ENCODE assay signal across 9 mouse cellular contexts in the genomic region with DNA sequence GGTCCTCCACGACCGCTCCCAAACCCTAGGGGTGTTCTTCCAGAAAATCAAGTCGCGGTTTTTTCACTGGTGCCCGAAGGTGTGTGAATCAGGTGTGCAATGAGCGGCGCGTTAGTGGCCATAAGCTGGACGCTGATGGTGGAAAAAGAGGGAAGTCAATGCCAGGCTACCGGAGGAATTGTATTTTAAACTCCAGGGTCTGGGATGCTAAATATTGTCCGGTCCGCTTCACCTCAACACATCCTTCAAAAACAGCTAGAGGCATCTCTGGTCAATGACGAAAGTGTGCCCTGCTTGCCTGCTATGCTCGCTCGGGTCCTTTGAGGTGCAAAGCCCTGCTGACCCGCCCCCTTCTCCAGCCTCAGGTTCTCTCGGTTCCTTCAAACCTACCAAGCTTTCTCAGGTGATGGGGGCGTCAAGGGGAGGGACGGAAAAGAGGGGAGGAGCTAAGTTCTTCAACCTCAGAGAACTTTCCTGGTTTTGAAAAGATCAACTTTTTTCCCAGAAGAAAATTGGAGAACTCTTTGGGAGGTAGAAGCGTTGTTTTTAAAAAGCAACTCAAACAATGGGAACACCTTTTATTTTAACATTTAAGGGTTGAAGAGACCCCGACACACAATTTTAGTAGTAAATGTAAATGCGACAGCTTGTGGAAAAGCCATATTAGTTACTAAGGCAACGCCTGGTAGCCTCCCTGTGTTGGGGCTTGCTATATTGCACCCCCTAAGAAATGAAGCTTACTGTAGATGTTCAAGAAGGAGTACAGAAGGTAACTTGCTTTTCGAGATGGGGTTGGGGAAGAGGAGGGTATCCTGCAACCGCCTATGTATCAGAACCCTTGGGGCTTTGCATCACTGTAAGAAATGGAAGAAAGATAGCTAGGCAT. TPM values are rescaled to one million over a fixed set of nuclear protein-coding genes. Genes with fewer than 3 reads are reported as not detected.
DNase-seq lines count a peak whose midpoint lies in the region; ATAC-seq lines count a peak whose summit lies in the region.
"Had no signal": no experiment of that assay in that cellular context is flagged by ENCODE, and none has a peak within 500 bp of the region (broad histone marks: within the 10 kb centered on the region; RNA-seq: fewer than 3 reads in every experiment).

No protein-coding gene starts in this region.

- no peak overlapping the region for H3K4me2 ChIP-seq in heart, embryonic 13.5 days
- H3K4me2 ChIP-seq in hindbrain, embryonic 11.5 days (replicated peaks; ENCODE audit: low read depth, low read length): peak overlapping the region; percentile 43
- peak overlapping the region; percentile 59 for H3K4me2 ChIP-seq in neural tube, embryonic 12.5 days (replicated peaks)

- H3K9me3 ChIP-seq in heart, embryonic 13.5 days: no peaks in the 10 kb centered on the region
- no peaks in the 10 kb centered on the region for H3K9me3 ChIP-seq in hindbrain, embryonic 11.5 days (ENCODE audit: control insufficient read depth, low read length)
- no peaks in the 10 kb centered on the region for H3K9me3 ChIP-seq in neural tube, embryonic 12.5 days

- H3K9ac ChIP-seq in heart, embryonic 13.5 days: no peak overlapping the region
- H3K9ac ChIP-seq in hindbrain, embryonic 11.5 days (ENCODE audit: low read depth, low read length): no peak overlapping the region
- peak overlapping the region; percentile 17; the same call in 1 of the 2 replicates for H3K9ac ChIP-seq in neural tube, embryonic 12.5 days

- H3K36me3 ChIP-seq in heart, embryonic 13.5 days: no peaks in the 10 kb centered on the region
- no peaks in the 10 kb centered on the region for H3K36me3 ChIP-seq in hindbrain, embryonic 11.5 days (ENCODE audit: control insufficient read depth, insufficient read depth, low read length)
- H3K36me3 ChIP-seq in neural tube, embryonic 12.5 days: no peaks in the 10 kb centered on the region

- no peak for DNase-seq in heart, postnatal 25 days (ENCODE audit: low spot score)
- peak; percentile 70 for DNase-seq in cerebellum, adult 9-10 months
- DNase-seq in hindbrain, embryonic 11.5 days (ENCODE audit: low spot score): peak; percentile 14
- no peak for DNase-seq in thymus, postnatal 10 days (ENCODE audit: low spot score in 2 of 2)
- DNase-seq in layer of hippocampus, postnatal 14 days (ENCODE audit: low spot score in 2 of 2): no peak

- 12% methylated on average over 25 of the region's 25 CpGs for WGBS in heart, embryonic 13.5 days
- WGBS in hindbrain, embryonic 11.5 days: 9% methylated on average over 25 of the region's 25 CpGs
- WGBS in neural tube, embryonic 12.5 days: 8% methylated on average over 25 of the region's 25 CpGs

- no peak overlapping the region for H3K27ac ChIP-seq in heart, embryonic 13.5 days (replicated peaks)
- H3K27ac ChIP-seq in hindbrain, embryonic 11.5 days (ENCODE audit: low read depth, low read length): no peak overlapping the region
- no peak overlapping the region for H3K27ac ChIP-seq in neural tube, embryonic 12.5 days

- H3K4me1 ChIP-seq in heart, embryonic 13.5 days: no peaks in the 10 kb centered on the region
- no peaks in the 10 kb centered on the region for H3K4me1 ChIP-seq in hindbrain, embryonic 11.5 days (replicated peaks; ENCODE audit: control insufficient read depth, insufficient read depth, low read length)
- peaks cover 9% of the 10 kb centered on the region; the same call in 1 of the 2 replicates for H3K4me1 ChIP-seq in neural tube, embryonic 12.5 days

- H3K27me3 ChIP-seq in heart, embryonic 13.5 days (replicated peaks): peaks cover 46% of the 10 kb centered on the region
- H3K27me3 ChIP-seq in hindbrain, embryonic 11.5 days (ENCODE audit: control insufficient read depth, insufficient read depth, low read length): peaks cover 26% of the 10 kb centered on the region
- peaks cover 40% of the 10 kb centered on the region for H3K27me3 ChIP-seq in neural tube, embryonic 12.5 days (replicated peaks)

- no peak for ATAC-seq in heart, embryonic 13.5 days (ENCODE audit: extremely low read depth, insufficient number of reproducible peaks, low FRiP score, low TSS enrichment)
- peak; percentile 3; the same call in 1 of the 2 replicates for ATAC-seq in hindbrain, embryonic 11.5 days (ENCODE audit: low FRiP score)
- ATAC-seq in neural tube, embryonic 12.5 days (ENCODE audit: low FRiP score, low read depth): peak; percentile 49
- no peak for ATAC-seq in granulocyte monocyte progenitor cell, adult 5-6 weeks (replicated peaks; ENCODE audit: poor library complexity, severe bottlenecking)

- intact Hi-C loops in heart, postnatal 25 days (cut with DNase I): no loop called here

- 0 out of 2 replicates have a peak overlapping the region, but pooled peaks have one; percentile 1 for H3K4me3 ChIP-seq in heart, embryonic 13.5 days
- H3K4me3 ChIP-seq in hindbrain, embryonic 11.5 days (ENCODE audit: low read depth, low read length): peak overlapping the region; percentile 19
- H3K4me3 ChIP-seq in neural tube, embryonic 12.5 days: peak overlapping the region; percentile 31

RNA-seq across cellular contexts. Expression of gene Grm1, which starts 1.2 kb away (rescaled TPM):
- polyA plus RNA-seq in heart, embryonic 13.5 days (2015; fragmentation: Nextera tagmentation; extraction: Ambion mirVana): 0.04 and 0.09 TPM in 2 replicates
- 1 to 10 TPM; 3.6 to 5.0 TPM for total RNA-seq in heart, postnatal 25 days (2021)
- not detected in 2 replicates for polyA plus RNA-seq in hindbrain, embryonic 11.5 days (2014; fragmentation: Nextera tagmentation; extraction: Ambion mirVana)
- polyA plus RNA-seq in neural tube, embryonic 12.5 days (2016; fragmentation: Nextera tagmentation; extraction: Ambion mirVana): 0.19 and 0.34 TPM in 2 replicates
- total RNA-seq in layer of hippocampus, postnatal 14 days (2021): 10 to 100 TPM; 50.2 to 53.0 TPM
- not detected in 2 replicates for total RNA-seq in granulocyte monocyte progenitor cell, adult 5-6 weeks (2014; fragmentation: Nextera tagmentation)
- not detected in 2 replicates for total RNA-seq in granulocyte monocyte progenitor cell, adult 5-6 weeks (2017)
- polyA plus RNA-seq: large intestine, adult 2 months had no signal

Comparison
In these comparisons a context has a peak if more than half of its experiments do, and no peak if none do; other contexts are left out.
1. ATAC-seq: peak in hindbrain, embryonic 11.5 days (single experiment) and neural tube, embryonic 12.5 days (single experiment); none in heart, embryonic 13.5 days (single experiment) and granulocyte monocyte progenitor cell, adult 5-6 weeks (single experiment).
2. DNase-seq: peak in cerebellum, adult 9-10 months (single experiment) and hindbrain, embryonic 11.5 days (single experiment); none in heart, postnatal 25 days (single experiment), thymus, postnatal 10 days (0 of 2) and layer of hippocampus, postnatal 14 days (0 of 2).
3. RNA of gene Grm1, which starts 1.2 kb away (total RNA-seq): 50.2 to 53.0 TPM in layer of hippocampus, postnatal 14 days; 3.6 to 5.0 TPM in heart, postnatal 25 days and not detected in granulocyte monocyte progenitor cell, adult 5-6 weeks; every median in the first group is over 4 times any median in the second.
4. Peak in every context shown above with its lines, with median percentiles within 50 percentile points of each other: H3K4me3 ChIP-seq.